Mouse (Mus musculus) B cell, adult 2 months (primary cell): Measurements from ENCODE around the gene Slc28a1.
"Not testable (repeated sequence)": the region's sequence is repeated elsewhere in the genome, so short reads cannot be mapped to it uniquely, and the experiment has no call there.

Experiments
- DNase-seq, 2 experiments: peaks; one replicate each; pipeline ENCODE4 v3.0.0; 2022

The Slc28a1 gene

DNA sequence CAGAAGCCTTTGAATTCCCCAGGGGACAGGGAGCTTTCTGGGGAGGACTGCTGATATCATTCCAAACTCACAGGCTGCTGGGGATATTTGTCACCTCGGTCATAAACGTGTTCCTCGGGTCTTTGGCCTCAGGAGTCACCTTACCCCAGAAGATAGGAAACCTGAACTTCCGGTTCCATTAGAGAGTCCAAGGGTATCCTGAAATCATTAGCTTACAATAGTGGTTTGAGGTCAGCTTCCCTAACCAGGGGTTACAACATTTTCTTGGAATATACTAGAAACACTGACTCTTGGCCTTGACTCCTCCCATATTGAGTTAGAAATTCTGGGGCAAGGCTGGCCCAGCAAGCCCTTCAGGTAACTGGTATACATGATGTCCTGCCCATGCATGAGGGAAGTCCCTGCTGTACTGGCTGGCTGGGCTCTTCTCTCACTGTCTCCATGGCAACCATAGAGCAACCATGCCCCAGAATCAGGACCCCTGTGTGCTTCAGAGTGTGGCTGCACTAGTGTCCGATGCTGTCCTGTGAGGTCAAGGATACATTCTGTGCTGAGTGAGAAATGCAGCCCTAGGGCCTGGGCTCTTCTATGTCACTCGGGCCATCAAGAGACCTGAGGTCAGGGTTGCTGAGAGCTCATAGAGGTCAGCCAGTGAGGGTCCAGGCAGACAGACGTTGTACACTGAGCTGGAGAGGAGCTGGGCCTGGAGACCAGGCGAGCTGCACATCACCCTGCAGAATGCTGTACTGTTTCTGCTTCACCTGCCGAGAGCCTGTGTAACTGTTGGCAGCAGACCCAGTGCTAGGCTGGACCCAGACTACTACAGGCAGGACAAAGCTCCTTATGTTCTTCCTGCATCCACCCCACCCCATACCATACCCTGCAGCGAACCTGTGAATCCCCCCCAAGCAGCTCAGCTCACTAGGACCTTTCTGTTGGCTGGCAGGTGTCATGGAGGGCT is 10.9 kb downstream of the Slc28a1 start:
- DNase-seq: no peak

GRCm38 (mm10) chr7:81131864-81132263 is 17.3 kb downstream of the Slc28a1 start:
- no peak for DNase-seq

DNA sequence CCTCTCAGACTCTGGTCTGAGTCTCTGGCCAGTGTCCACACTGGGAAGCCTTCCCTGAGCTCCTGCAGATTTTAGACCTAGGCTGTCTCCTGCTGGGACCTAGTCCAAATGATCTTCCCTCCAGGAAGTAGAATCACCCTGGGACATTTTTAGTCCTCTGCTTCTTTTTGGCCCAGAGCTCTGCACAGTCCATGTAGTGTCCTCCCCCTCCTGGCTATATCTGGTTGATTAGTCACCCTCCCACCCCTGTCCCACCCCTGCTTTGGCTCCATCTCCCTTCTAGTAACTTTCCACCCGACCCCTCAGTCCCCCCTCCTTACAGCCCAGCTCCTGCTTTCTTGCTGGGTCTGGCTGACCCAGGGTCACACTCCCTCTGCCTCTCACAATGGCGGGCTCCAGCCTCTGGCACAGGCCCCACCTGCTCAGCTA is 18.3 kb downstream of the Slc28a1 start:
- no peak for DNase-seq

GRCm38 (mm10) chr7:81133416-81133815 is 18.8 kb downstream of the Slc28a1 start:
- no peak for DNase-seq

- DNase-seq: no peak
These were observed 19.3 kb downstream of the Slc28a1 start for GRCm38 (mm10) chr7:81133941-81134340.

DNA sequence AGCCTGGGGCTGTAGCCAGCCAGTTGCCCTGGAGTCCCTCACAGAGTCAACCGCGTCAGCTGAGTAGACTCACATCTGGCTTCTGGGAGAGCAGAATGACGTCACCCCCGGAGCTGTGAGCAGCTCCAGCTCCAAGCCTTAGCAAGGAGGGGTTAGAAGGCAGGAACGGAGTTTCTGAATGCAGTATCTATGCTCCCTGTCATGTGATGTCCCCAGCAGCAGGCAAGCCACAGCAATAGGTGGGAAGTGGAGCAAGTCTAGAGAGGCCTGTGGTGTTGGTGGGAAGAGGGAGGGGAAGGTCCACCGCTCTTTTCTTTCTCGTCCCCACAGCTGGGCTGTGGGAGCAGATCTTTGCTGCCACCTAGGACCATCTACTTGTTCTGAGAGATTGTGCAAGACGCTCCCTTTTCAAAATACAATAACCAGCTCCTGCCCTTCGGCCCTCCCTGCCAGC is 20.0 kb downstream of the Slc28a1 start:
- no peak for DNase-seq

DNA sequence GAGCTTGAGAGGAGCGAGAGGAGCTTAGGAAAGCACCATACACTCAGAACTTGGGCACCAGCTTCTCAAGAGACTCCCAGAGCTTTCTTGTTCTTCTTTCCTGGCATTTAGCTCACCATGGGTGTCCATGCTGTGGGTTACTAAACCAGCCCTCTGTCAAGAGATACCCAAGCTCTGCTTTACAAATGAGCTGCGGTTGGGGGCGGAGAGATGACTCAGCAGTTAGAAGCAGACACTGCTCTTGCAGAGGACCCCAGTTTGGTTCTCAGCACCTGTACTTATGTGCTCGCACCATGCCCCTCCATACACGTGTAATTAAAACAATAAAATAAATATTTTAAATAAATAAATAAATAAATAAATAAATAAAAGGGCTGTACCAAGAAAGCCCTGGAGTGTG is 22.7 kb downstream of the Slc28a1 start:
- DNase-seq: no peak

GRCm38 (mm10) chr7:81139100-81139499 is 24.5 kb downstream of the Slc28a1 start:
- DNase-seq: no peak

DNA sequence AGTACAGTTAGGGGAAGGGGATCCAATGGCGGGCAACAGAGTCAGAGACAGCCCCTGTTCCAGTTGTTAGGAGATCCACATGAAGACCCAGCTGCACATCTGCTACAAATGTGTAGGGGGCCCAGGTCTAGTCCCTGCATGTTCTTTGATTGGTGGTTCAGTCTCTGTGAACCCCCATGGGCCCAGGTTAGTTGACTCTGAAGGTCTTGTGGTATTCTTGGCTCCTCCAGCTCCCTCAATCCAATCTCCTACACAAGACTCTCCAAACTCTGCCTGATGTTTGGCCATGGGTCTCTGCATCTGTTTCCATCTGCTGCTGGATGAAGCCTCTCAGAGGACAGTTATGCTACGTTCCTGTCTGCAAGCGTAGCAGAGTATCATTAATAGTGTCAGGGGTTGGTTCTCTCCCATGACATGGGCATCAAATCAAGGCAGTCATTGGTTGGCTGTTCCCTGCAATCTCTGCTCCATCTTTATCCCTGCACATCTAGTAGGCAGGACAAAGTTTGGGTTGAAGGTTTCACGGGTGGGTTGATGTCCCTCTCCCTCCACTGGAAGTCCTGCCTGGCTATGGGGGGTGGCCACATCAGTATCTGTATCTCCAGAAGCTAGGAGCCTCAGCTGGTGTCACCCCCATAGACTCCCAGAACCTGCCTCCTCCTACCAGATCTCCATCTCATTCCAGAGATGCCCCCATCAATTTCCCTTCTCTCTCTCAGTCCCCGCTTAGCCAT is 25.2 kb downstream of the Slc28a1 start:
- DNase-seq: no peak

DNA sequence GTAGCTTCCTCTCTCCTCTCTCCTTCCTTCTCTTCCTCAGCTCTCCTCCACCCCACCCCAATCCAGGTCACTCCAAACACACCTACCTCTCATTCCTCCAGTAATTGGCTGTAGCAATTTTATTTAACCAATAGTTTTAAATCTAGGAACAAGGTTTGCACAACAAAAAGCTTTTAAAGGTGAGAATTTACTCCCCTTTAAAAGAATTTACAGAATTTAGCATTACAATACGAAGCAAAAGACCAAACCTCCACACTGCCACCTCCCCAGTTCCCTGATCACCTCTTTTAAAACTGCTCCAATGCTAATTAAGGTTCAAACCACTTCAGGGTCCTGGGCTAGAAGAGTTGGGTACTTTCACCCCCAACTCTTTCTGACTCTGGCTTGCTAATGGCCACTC is 26.9 kb downstream of the Slc28a1 start:
- no peak for DNase-seq

GRCm38 (mm10) chr7:81143056-81143455 is 28.5 kb downstream of the Slc28a1 start:
- not testable (repeated sequence) for DNase-seq

DNA sequence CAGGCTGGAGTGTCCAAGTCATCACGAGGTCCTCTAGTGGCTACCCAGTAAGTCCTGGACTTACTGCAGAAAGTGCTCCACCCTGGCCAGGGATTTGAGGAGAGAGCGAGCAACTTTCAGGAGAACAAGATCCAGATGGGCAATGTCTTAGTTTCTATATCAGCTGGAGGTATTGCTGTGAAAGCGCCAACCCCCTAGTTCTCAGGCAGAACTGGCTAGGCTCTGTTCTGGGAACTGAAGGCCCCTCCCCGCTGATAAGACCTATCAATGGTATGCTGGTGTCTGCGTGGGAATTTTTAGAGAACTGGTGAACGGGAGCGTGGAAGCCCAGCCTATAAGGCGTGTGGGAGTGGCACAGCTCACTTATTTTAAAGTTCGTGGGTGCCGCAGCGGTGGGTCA is 35.2 kb downstream of the Slc28a1 start:
- DNase-seq: no peak

- DNase-seq: no peak
These were observed 36.6 kb downstream of the Slc28a1 start for GRCm38 (mm10) chr7:81151216-81151615.

- DNase-seq: no peak
These were observed 37.7 kb downstream of the Slc28a1 start for GRCm38 (mm10) chr7:81152306-81152705.

DNA sequence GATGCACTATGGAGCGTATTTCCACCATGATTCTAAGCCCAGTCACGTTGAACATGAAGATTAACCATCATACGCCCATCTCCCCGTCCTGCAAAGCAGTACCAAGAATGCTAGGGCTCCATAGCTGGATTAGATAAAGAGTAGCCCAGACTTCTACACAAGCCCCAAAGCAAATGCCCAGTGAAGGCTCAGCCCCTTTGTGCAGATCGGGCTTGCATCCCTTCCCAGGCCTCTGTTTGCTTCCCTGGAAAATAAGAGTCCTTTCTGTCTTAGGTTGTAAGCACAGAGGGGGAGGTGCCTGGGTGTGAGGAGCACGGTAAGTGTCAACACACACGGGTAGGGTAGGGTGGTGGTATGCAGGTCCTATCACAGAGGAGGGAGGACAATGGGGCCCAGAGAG is 38.2 kb downstream of the Slc28a1 start:
- no peak for DNase-seq

- no peak for DNase-seq
These were observed 38.7 kb downstream of the Slc28a1 start for GRCm38 (mm10) chr7:81153327-81153726.

DNA sequence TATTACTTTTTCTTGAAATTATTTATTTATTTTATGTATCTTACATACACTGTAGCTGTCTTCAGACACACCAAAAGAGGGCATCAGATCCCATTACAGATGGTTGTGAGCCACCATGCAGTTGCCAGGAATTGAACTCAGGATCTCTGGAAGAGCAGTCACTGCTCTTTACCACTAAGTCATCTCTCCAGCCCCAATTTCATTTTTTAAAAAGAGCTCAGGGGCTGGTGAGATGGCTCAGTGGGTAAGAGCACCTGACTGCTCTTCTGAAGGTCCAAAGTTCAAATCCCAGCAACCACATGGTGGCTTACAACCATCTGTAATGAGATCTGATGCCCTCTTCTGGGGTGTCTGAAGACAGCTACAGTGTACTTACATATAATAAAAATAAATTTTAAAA is 39.6 kb downstream of the Slc28a1 start:
- not testable (repeated sequence) for DNase-seq

DNA sequence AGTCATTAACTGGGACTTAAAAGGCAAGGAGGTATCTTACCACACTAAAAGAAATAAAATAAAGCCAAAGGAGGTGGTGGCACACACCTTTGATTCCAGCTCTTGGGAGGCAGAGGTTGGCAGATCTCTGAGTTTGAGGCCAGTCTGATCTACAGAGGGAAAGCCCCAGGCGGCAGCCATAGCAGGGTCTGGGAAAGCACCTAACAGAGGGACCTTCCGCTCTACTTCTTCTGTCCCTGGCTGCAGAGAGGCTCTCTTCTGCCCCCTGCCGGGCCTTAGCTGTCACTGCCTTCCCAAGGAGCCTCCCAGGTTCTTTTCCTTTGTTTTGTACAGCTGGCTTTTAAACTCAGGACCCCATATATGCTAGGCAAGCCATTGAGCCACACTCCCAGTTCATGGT is 40.4 kb downstream of the Slc28a1 start:
- DNase-seq: peak; percentile 80

DNA sequence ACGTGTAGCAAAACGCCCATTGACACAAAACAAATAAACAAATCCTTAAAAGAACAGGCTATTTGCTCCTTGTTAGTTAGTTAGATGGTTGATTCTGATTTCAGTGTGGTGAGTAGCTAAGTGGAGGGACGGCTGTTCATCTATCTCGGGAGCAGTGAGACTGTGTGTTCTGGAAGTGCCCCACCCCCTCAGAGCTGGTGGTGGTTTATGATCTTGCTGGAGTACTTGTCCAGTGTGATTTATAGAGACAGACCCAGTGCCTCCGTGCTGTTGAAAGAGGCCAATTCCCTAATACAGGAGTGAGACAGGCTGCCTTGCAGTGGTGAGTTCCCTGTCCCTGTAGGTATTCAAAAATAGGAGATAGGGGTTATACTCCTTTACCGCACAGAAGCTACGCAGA is 44.3 kb downstream of the Slc28a1 start:
- no peak for DNase-seq

DNA sequence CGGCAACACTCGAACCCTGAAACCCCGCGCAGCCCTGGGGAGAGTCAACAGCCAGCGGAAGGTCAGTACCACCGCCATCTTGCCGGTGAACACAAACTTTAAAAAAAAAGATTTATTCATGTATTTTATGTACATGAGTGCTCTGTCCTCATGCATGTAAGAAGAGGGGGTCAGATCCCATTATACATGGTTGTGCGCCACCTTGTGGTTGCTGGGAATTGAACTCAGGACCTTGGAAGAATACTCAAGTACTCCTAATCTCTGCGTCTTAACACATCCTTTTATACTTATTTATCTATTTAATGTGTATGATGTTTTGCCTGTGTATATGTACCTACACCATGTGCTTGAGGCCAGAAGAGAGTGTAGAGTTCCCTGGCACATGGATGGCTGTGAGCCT is 47.1 kb downstream of the Slc28a1 start:
- peak; percentile 52 to 54 for DNase-seq

DNA sequence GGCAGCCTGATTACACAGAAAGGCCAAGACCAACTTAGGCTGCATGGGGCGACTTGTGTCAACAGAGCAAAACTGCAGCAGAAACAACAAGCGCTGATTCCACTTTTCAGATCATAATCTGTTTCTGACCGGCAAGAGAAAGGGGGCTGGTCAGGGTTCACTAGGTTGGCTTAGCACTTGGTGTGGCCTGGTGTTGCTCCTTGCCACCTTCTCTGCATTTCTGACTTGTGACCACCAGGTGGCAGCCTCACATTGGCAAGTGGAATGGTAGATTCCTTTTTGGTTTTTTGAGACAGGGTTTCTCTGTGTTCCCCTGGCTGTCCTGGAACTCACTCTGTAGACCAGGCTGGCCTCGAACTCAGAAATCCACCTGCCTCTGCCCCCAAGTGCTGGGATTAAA is 47.7 kb downstream of the Slc28a1 start:
- peak; percentile 86 for DNase-seq

DNA sequence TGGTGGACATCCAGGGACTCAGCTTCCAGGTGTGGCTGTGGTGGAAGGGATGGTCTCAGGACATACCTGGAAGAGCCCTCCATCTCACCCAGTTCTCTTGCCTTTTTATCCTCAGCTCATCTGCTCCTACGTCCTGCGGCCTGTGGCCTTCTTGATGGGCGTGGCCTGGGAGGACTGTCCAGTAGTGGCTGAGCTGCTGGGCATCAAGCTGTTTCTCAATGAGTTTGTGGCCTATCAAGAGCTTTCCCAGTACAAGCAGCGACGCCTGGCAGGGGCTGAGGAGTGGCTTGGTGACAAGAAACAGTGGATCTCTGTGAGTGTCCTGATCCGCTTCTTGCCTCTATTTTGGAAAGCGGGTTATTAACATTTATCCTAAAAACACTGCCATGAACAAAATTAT is 49.8 kb downstream of the Slc28a1 start:
- DNase-seq: no peak

- peak; percentile 36 to 44 for DNase-seq
These were observed 52.5 kb downstream of the Slc28a1 start for GRCm38 (mm10) chr7:81167124-81167523.

DNA sequence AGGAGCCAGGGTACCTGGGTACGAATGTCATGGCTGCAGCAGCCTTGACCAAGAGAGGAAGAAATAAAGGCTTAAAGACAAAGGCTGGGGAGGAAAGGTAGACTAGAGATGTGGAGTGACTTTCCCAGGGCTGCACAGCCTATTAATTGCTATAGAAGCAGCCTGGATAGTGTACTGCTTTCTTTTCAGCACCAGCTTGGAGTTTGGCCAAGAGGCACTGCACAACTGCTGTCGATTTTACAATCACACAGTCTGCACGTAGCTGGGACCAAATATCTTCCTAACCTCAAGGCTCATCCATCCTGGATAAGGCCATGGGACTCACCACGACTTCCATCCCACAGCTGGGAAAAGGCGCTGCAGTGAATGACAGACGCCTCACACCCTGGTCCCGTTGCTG is 54.8 kb downstream of the Slc28a1 start:
- no peak for DNase-seq
